Mouse (Mus musculus) neural tube, embryonic 11.5 days (tissue): ENCODE data around the gene Celsr1. TPM values are rescaled to one million over a fixed set of nuclear protein-coding genes. Genes with fewer than 3 reads are reported as not detected.

Experiments used
- ATAC-seq: fragments of 200-750 bp; cut with Nextera tagmentation; 2 replicates; pipeline ENCODE4 v1.8.0; 2017; ENCODE audit warnings: moderate number of reproducible peaks, mild to moderate bottlenecking, moderate TSS enrichment, moderate library complexity; ENCODE audit not compliant: insufficient read depth, low FRiP score, low TSS enrichment
- DNase-seq: peaks from one replicate; pipeline ENCODE4 v3.0.0-alpha.2; 2015; ENCODE audit warnings: low spot score
- H3K27ac ChIP-seq: fragments of 300-500 bp; sonication (generic); 2 replicates; pipeline ENCODE4 v1.5.1; 2014; ENCODE audit warnings: low read depth, mild to moderate bottlenecking, low read length
- H3K27me3 ChIP-seq: fragments of 300-500 bp; sonication (generic); 2 replicates; pipeline ENCODE4 v1.6.1; 2014; ENCODE audit warnings: mild to moderate bottlenecking, low read length, mixed read lengths; ENCODE audit not compliant: control insufficient read depth, insufficient read depth
- H3K36me3 ChIP-seq: fragments of 300-500 bp; sonication (generic); 2 replicates; pipeline ENCODE4 v1.6.1; 2014; ENCODE audit warnings: mild to moderate bottlenecking, low read length, moderate library complexity, mixed read lengths; ENCODE audit not compliant: control insufficient read depth, insufficient read depth
- H3K4me1 ChIP-seq: fragments of 300-500 bp; sonication (generic); 2 replicates; pipeline ENCODE4 v1.6.1; 2014; ENCODE audit warnings: low read length, mixed read lengths; ENCODE audit not compliant: control insufficient read depth, insufficient read depth
- H3K4me2 ChIP-seq: fragments of 300-500 bp; sonication (generic); 2 replicates; pipeline ENCODE4 v1.6.1; 2014; ENCODE audit warnings: low read depth, mild to moderate bottlenecking, moderate library complexity
- H3K4me3 ChIP-seq: fragments of 300-500 bp; sonication (generic); 2 replicates; pipeline ENCODE4 v1.5.1; 2014; ENCODE audit warnings: low read depth, low read length
- H3K9ac ChIP-seq: fragments of 300-500 bp; sonication (generic); 2 replicates; pipeline ENCODE4 v1.6.1; 2014; ENCODE audit warnings: mild to moderate bottlenecking, low read length
- H3K9me3 ChIP-seq: fragments of 300-500 bp; sonication (generic); 2 replicates; pipeline ENCODE4 v1.6.1; 2016; ENCODE audit warnings: low read length; ENCODE audit not compliant: control insufficient read depth
- WGBS: fragments of 180-500 bp; shearing (Covaris S2); extraction: QIAGEN DNeasy Blood & Tissue Kit; methylation state at CpG from one replicate; pipeline ENCODE4 v1.1.7; 2014; 5-methylcytosine and 5-hydroxymethylcytosine counted together
- polyA plus RNA-seq: library from polyadenylated mRNA; unstranded; fragments of >200 nt; fragmentation: Nextera tagmentation; extraction: Ambion mirVana; gene quantifications from 2 replicates; pipeline ENCODE4 v1.2.1, GENCODE M21; 2014

The Celsr1 gene
- polyA plus RNA-seq, 1 experiment from 2014 or later, result 5.4 TPM

DNA sequence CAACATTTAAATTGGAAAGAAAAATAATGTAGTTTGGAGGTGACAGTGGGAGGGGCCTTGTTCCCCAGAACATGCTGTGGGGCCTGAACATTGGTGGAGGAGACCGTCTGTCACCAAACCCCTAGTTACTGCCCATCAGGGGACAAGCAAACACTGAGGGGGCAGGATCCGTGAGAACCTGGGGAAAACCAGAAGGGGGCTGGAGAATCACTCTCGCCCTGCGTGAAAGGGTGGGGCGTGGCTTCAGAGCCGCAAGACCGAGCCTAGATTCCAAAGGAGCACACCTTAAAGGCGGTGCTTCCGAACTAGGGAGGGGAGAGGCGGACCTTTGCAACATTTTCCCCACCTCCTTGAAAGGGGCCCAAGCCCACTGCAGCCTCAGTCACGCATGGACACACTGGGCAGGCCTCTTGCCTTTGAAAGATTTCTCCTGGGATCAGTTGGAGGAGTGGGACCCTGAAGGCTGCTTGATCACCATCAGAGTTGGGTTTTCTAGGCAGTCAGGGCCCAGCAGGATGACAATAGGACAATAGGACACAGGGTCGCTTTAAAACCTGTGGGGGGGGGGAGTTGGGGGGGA lies 1.3 kb upstream of the Celsr1 start:
- DNase-seq, result peak; percentile 40
- Histone ChIP-seq H3K9me3 (peaks cover 11% of the 10 kb centered on the region), H3K9ac (peak overlapping the region; percentile 5; the same call in 1 of the 2 replicates), H3K27me3 (peaks cover 12% of the 10 kb centered on the region), H3K27ac (no peak overlapping the region), H3K4me3 (no peak overlapping the region), H3K4me1 (peaks cover 9% of the 10 kb centered on the region; the same call in 1 of the 2 replicates), H3K4me2 (peak overlapping the region; percentile 89), H3K36me3 (peaks cover 3% of the 10 kb centered on the region; the same call in 1 of the 2 replicates)
- ATAC-seq, result no peak
- WGBS, result 2% methylated on average over 12 of the region's 12 CpGs

- peaks cover 3% of the 10 kb centered on the region for H3K36me3 ChIP-seq
- peak overlapping the region; percentile 67; the same call in 1 of the 2 replicates for H3K27ac ChIP-seq
- peaks cover 12% of the 10 kb centered on the region for H3K27me3 ChIP-seq
- peaks cover 9% of the 10 kb centered on the region; the same call in 1 of the 2 replicates for H3K4me1 ChIP-seq
- H3K4me3 ChIP-seq, result peak overlapping the region; percentile 69
- under 1% methylated on average over 33 of the region's 44 CpGs for WGBS
- H3K4me2 ChIP-seq, result peak overlapping the region; percentile 89
- peak; percentile 82 for ATAC-seq
- peak overlapping the region; percentile 67 for H3K9ac ChIP-seq
- peaks cover 11% of the 10 kb centered on the region for H3K9me3 ChIP-seq
- DNase-seq, result peak; percentile 85
Measured at GRCm38 (mm10) chr15:86034021-86034523, 495 bp upstream of the Celsr1 start.

GRCm38 (mm10) chr15:86032811-86033190 lies 776 bp downstream of the Celsr1 start:
- ATAC-seq (peak; percentile 6; the same call in 1 of the 2 replicates), DNase-seq (peak; percentile 69)
- H3K27me3 ChIP-seq, result peaks cover 12% of the 10 kb centered on the region
- H3K36me3 ChIP-seq, result peaks cover 3% of the 10 kb centered on the region
- peak overlapping the region; percentile 67 for H3K9ac ChIP-seq
- H3K9me3 ChIP-seq, result peaks cover 11% of the 10 kb centered on the region
- peak overlapping the region; percentile 69 for H3K4me3 ChIP-seq
- WGBS, result under 1% methylated on average over 38 of the region's 38 CpGs
- peaks cover 12% of the 10 kb centered on the region; the same call in 1 of the 2 replicates for H3K4me1 ChIP-seq
- 0 out of 2 replicates have a peak overlapping the region, but pooled peaks have one; percentile 67 for H3K27ac ChIP-seq
- peak overlapping the region; percentile 89 for H3K4me2 ChIP-seq

DNA sequence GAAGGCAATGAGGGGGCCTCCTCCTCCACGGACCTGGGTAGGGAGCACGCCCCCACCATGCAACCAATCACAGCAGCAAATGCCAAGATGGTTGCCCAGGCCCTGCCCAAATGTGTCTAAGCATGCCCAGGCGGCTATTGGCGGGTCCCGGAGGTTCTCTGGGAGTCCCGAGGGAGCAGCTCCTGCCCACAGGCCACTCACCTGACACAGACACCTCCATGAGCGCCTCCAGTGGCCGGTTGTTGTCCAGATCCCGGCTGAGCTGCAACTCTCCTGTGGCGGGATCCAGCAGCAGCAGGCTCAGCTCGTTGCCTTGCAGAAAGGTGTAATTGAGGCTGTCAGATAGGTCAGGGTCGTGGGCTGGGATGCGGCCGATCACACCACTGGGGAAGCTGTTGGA lies 3.6 kb downstream of the Celsr1 start:
- H3K27ac ChIP-seq, result no peak overlapping the region
- peaks cover 11% of the 10 kb centered on the region for H3K9me3 ChIP-seq
- peaks cover 12% of the 10 kb centered on the region for H3K27me3 ChIP-seq
- peak overlapping the region; percentile 11 for H3K4me2 ChIP-seq
- no peak for ATAC-seq
- peaks cover 10% of the 10 kb centered on the region; the same call in 1 of the 2 replicates for H3K4me1 ChIP-seq
- H3K36me3 ChIP-seq, result peaks cover 3% of the 10 kb centered on the region
- H3K4me3 ChIP-seq, result no peak overlapping the region
- no peak for DNase-seq
- WGBS, result 64% methylated on average over 14 of the region's 14 CpGs
- H3K9ac ChIP-seq, result no peak overlapping the region

DNA sequence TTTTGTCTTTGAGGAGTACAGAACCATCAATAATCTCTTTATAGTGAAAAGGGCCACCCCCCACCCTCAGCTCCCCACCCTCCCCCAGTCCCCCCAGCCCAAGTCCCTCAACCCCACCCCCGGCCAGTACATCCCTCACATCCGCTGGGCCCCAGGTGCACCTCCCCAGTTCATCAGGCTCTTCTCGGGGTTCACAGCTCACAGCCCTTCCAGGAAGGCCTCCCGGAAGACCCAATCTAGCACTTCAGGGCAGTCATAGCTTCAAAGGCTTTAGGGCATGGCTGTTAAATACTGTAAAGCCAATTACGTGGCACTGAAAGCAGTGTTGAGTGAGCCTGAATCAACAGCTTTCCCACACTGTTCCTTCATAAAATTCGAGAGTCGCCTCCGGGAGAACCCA lies 5.7 kb downstream of the Celsr1 start:
- Histone ChIP-seq H3K36me3 (peaks cover 3% of the 10 kb centered on the region), H3K9ac (no peak overlapping the region), H3K27ac (no peak overlapping the region), H3K4me1 (peaks cover 6% of the 10 kb centered on the region; the same call in 1 of the 2 replicates), H3K4me3 (no peak overlapping the region), H3K4me2 (peak overlapping the region; percentile 11), H3K9me3 (peaks cover 11% of the 10 kb centered on the region), H3K27me3 (peaks cover 4% of the 10 kb centered on the region)
- 45% methylated on average over 8 of the region's 8 CpGs for WGBS
- no peak for ATAC-seq
- DNase-seq, result no peak

DNA sequence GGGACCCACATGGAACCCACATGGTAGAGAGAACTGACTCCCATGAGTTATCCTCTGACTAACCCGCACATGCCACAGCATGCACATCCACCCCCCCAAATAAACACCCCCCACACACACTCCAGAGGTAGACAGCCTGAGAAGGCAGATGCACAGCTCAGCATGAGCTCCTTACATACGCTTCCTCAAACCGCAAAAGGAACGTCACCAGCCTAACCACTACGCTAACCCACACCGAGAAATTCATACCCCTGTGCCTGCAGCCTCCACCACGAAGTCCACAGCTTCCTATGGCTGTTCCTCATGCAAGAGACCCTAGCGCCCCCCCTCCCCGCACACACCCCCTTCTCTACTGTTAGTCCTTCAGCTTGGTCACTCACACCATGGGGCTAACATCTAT lies 11.6 kb downstream of the Celsr1 start:
- Histone ChIP-seq H3K9ac (no peak overlapping the region), H3K9me3 (peaks cover 3% of the 10 kb centered on the region; the same call in 1 of the 2 replicates), H3K36me3 (no peaks in the 10 kb centered on the region), H3K4me3 (no peak overlapping the region), H3K27ac (no peak overlapping the region), H3K4me1 (no peaks in the 10 kb centered on the region), H3K4me2 (no peak overlapping the region), H3K27me3 (no peaks in the 10 kb centered on the region)
- ATAC-seq, result no peak
- no peak for DNase-seq
- WGBS, result 85% methylated on average over 9 of the region's 9 CpGs

GRCm38 (mm10) chr15:86021301-86021700 lies 12.3 kb downstream of the Celsr1 start:
- no peaks in the 10 kb centered on the region for H3K36me3 ChIP-seq
- 80% methylated on average over 9 of the region's 9 CpGs for WGBS
- ATAC-seq (no peak), DNase-seq (no peak)
- no peaks in the 10 kb centered on the region for H3K4me1 ChIP-seq
- peaks cover 3% of the 10 kb centered on the region; the same call in 1 of the 2 replicates for H3K9me3 ChIP-seq
- H3K4me2 ChIP-seq, result no peak overlapping the region
- H3K27ac ChIP-seq, result no peak overlapping the region
- no peak overlapping the region for H3K4me3 ChIP-seq
- no peak overlapping the region for H3K9ac ChIP-seq
- H3K27me3 ChIP-seq, result no peaks in the 10 kb centered on the region

- Histone ChIP-seq H3K27me3 (no peaks in the 10 kb centered on the region), H3K4me2 (no peak overlapping the region), H3K36me3 (no peaks in the 10 kb centered on the region), H3K9ac (no peak overlapping the region), H3K27ac (no peak overlapping the region), H3K4me3 (no peak overlapping the region), H3K9me3 (peaks cover 3% of the 10 kb centered on the region; the same call in 1 of the 2 replicates), H3K4me1 (no peaks in the 10 kb centered on the region)
- ATAC-seq (no peak), DNase-seq (no peak)
- WGBS, result 87% methylated on average over 8 of the region's 8 CpGs
Measured at GRCm38 (mm10) chr15:86020008-86020407, 13.6 kb downstream of the Celsr1 start.
